Mouse (Mus musculus) erythroblast, embryonic 14.5 days (primary cell): ENCODE results near the gene Srgap1.

ENCODE experiments used
- GATA1 ChIP-seq: IDR thresholded peaks from 2 replicates; pipeline ENCODE4 v1.6.1; 2012; ENCODE audit warnings: low read length, inconsistent platforms, mixed read lengths
- TAL1 ChIP-seq: IDR thresholded peaks from 3 replicates; pipeline ENCODE4 v1.6.1; 2012; ENCODE audit warnings: low read length, inconsistent platforms, mixed read lengths

DNA sequence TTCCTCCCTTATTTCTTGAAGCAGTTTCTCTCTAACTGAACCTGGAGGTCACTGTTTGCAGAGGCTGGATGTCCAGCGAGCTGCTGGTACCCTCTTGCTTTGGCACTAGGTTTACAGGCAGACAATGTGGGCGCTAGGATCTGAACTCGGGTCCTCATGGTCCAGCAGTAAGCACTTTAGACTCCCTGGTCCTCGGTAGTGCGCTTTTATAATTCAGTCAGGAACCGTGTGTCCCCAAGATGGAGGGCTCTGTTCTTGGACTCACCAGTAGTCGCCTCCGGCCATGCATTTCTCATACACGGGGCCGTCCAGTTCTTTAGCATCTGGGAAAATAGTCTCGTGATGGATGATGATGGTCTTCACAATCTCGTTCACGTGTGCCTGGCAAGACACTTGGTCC lies 242.6 kb downstream of the Srgap1 start:
- TF ChIP-seq GATA1, result no peak
- no peak for TF ChIP-seq TAL1
